Mouse (Mus musculus): ENCODE measurements around the gene Zfp57.

DNA sequence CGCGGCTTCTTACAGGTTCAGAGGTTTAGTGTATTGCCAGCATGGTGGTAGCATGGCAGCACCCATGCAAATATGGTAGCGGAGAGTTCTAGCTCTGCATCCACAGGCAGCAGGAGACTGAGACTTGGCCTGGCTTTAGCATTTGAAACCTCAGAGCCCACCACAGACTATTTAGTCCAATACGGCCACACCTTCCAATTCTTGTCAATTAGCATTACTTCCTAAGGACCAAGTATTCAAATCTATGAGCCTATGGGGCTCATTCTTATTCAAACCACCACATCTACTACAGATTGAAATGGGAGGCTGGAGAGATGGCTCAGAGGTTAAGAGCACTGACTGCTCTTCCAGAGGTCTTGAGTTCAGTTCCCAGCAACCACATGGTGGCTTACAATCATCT lies 26.5 kb downstream of the Zfp57 start:
- TF ChIP-seq GATA1 (IDR thresholded peaks at IDR 0.05; ENCODE audit: borderline replicate concordance, low read length), result no peak
- TF ChIP-seq FLI1 (IDR thresholded peaks at IDR 0.05; ENCODE audit: low read length), result no peak
